Mouse (Mus musculus) left cerebral cortex, postnatal 10 days (tissue): ENCODE measurements around the gene Slc46a3. TPM values are rescaled to one million over a fixed set of nuclear protein-coding genes. Genes with fewer than 3 reads are reported as not detected.
A peak's percentile ranks its signal among the peaks of the same experiment; 100 is the strongest.

Experiments
- DNase-seq, 2 experiments: peaks; one replicate each; pipeline ENCODE4 v3.0.0; 2021 to 2022; ENCODE audit warnings: low spot score in 2 of 2, mixed read lengths in 1 of 2; ENCODE audit errors: extremely low spot score in 1 of 2
- intact Hi-C: fragments of 180-260 bp; cut with DNase I; formaldehyde crosslinking; loops from one replicate; pipeline ENCODE4 v1.15.1; 2025
- total RNA-seq, 2 experiments: library from RNA; stranded (reverse); gene quantifications; 2 replicates each; pipeline ENCODE4 v1.2.3; 2021

Slc46a3 gene
- total RNA-seq, 2 experiments from 2014 or later, result 4.1 to 4.4 TPM

- DNase-seq, result peak; percentile 86 to 96
- intact Hi-C loops, result loop anchor here (10.0 kb wide), 1 partner anchor 84 kb away; no protein-coding TSS in a partner anchor
Observed at GRCm38 (mm10) chr5:147860449-147861261, 34.0 kb downstream of the Slc46a3 start, which contains the start of gene Pomp. Gene Pomp (plus strand): TSS chr5:147860461.

GRCm38 (mm10) chr5:147860076-147860448, 34.6 kb downstream of the Slc46a3 start:
- intact Hi-C loops, result loop anchor here (10.0 kb wide), 1 partner anchor 85 kb away; no protein-coding TSS in a partner anchor
- DNase-seq, result no peak

GRCm38 (mm10) chr5:147850194-147850593, 44.4 kb downstream of the Slc46a3 start:
- intact Hi-C loops, result no loop called here
- no peak for DNase-seq

GRCm38 (mm10) chr5:147848164-147848863, 46.3 kb downstream of the Slc46a3 start:
- intact Hi-C loops, result loop anchor here (5.0 to 10.0 kb wide), 5 partner anchors 94 to 514 kb away; partner anchors contain the start of genes Flt1 and Flt3

GRCm38 (mm10) chr5:147847361-147847760, 47.3 kb downstream of the Slc46a3 start:
- intact Hi-C loops, result loop anchor here (5.0 to 10.0 kb wide), 5 partner anchors 93 to 513 kb away; partner anchors contain the start of genes Flt1 and Flt3
- DNase-seq, result no peak

More at GRCm38 (mm10) chr5:147848164-147848863, 46.3 kb downstream of the Slc46a3 start:
- DNase-seq, result peak; percentile 63 to 68

- intact Hi-C loops, result loop anchor here (5.0 to 10.0 kb wide), 5 partner anchors 91 to 511 kb away; partner anchors contain the start of genes Flt1 and Flt3
- DNase-seq, result no peak
Observed at GRCm38 (mm10) chr5:147845319-147845718, 49.3 kb downstream of the Slc46a3 start.

GRCm38 (mm10) chr5:147843340-147843739, 51.3 kb downstream of the Slc46a3 start:
- no peak for DNase-seq
- intact Hi-C loops, result loop anchor here (10.0 kb wide), 4 partner anchors 89 to 509 kb away; partner anchors contain the start of genes Flt1 and Flt3

- intact Hi-C loops, result no loop called here
- no peak for DNase-seq
Observed at GRCm38 (mm10) chr5:147839418-147839817, 55.2 kb downstream of the Slc46a3 start.

- intact Hi-C loops, result no loop called here
- no peak for DNase-seq
Observed at GRCm38 (mm10) chr5:147834841-147835500, 59.6 kb downstream of the Slc46a3 start.

GRCm38 (mm10) chr5:147832842-147833241, 61.8 kb downstream of the Slc46a3 start:
- intact Hi-C loops, result no loop called here
- DNase-seq, result no peak

- intact Hi-C loops, result no loop called here
Observed at GRCm38 (mm10) chr5:147828846-147829245, 65.8 kb downstream of the Slc46a3 start.

More at GRCm38 (mm10) chr5:147828846-147829245, 65.8 kb downstream of the Slc46a3 start:
- no peak for DNase-seq

Other genes with a start within 250 kb of the Slc46a3 start
- 10 to 100 TPM; 23.5 to 24.7 TPM for gene Flt1, start 168.8 kb downstream of the Slc46a3 start, total RNA-seq
- 100 to 1,000 TPM; 149 to 163 TPM for gene Pomp, start 34.4 kb downstream of the Slc46a3 start, total RNA-seq
- gene Mtus2, start 62.5 kb upstream of the Slc46a3 start, total RNA-seq, result 10 to 100 TPM; 43.2 to 44.3 TPM